Mouse (Mus musculus) heart, embryonic 16.5 days (tissue): ENCODE measurements around the gene Pcyt1a. TPM values are rescaled to one million over a fixed set of nuclear protein-coding genes. Genes with fewer than 3 reads are reported as not detected.
A peak's percentile ranks its signal among the peaks of the same experiment; 100 is the strongest.

ENCODE experiments used
- ATAC-seq: fragments of 200-750 bp; cut with Nextera tagmentation; replicated peaks from 2 replicates; pipeline ENCODE4 v1.8.0; 2017; ENCODE audit warnings: moderate number of reproducible peaks; ENCODE audit not compliant: insufficient read depth, low FRiP score; ENCODE audit errors: extremely low read depth
- H3K27ac ChIP-seq: fragments of 300-500 bp; sonication (generic); 2 replicates; pipeline ENCODE4 v1.5.1; 2014; ENCODE audit warnings: mild to moderate bottlenecking, low read length, control low read depth, moderate library complexity
- H3K27me3 ChIP-seq: fragments of 300-500 bp; sonication (generic); 2 replicates; pipeline ENCODE4 v1.6.1; 2014; ENCODE audit warnings: low read length, mixed read lengths; ENCODE audit not compliant: control insufficient read depth, insufficient read depth
- H3K36me3 ChIP-seq: fragments of 300-500 bp; sonication (generic); 2 replicates; pipeline ENCODE4 v1.6.1; 2014; ENCODE audit not compliant: control insufficient read depth, insufficient read depth
- H3K4me1 ChIP-seq: fragments of 300-500 bp; sonication (generic); 2 replicates; pipeline ENCODE4 v1.6.1; 2014; ENCODE audit warnings: low read length, mixed read lengths; ENCODE audit not compliant: control insufficient read depth, insufficient read depth
- H3K4me2 ChIP-seq: fragments of 300-500 bp; sonication (generic); 2 replicates; pipeline ENCODE4 v1.6.1; 2014; ENCODE audit warnings: low read depth, mild to moderate bottlenecking, control low read depth, low read length
- H3K4me3 ChIP-seq: fragments of 300-500 bp; sonication (generic); 2 replicates; pipeline ENCODE4 v1.5.1; 2014; ENCODE audit warnings: mild to moderate bottlenecking, control low read depth, low read length
- H3K9ac ChIP-seq: fragments of 300-500 bp; sonication (generic); 2 replicates; pipeline ENCODE4 v1.6.1; 2014; ENCODE audit warnings: low read length, control low read depth
- H3K9me3 ChIP-seq: fragments of 300-500 bp; sonication (generic); replicated peaks from 2 replicates; pipeline ENCODE4 v1.6.1; 2016; ENCODE audit warnings: low read length; ENCODE audit not compliant: control insufficient read depth
- WGBS: fragments of 180-500 bp; shearing (Covaris S2); extraction: QIAGEN DNeasy Blood & Tissue Kit; methylation state at CpG from one replicate; pipeline ENCODE4 v1.1.7; 2014; 5-methylcytosine and 5-hydroxymethylcytosine counted together
- polyA plus RNA-seq: library from polyadenylated mRNA; unstranded; fragments of >200 nt; fragmentation: Nextera tagmentation; extraction: Ambion mirVana; gene quantifications from 2 replicates; pipeline ENCODE4 v1.2.1, GENCODE M21; 2015

The Pcyt1a gene
- polyA plus RNA-seq, 1 experiment from 2014 or later = 38.8 TPM

DNA sequence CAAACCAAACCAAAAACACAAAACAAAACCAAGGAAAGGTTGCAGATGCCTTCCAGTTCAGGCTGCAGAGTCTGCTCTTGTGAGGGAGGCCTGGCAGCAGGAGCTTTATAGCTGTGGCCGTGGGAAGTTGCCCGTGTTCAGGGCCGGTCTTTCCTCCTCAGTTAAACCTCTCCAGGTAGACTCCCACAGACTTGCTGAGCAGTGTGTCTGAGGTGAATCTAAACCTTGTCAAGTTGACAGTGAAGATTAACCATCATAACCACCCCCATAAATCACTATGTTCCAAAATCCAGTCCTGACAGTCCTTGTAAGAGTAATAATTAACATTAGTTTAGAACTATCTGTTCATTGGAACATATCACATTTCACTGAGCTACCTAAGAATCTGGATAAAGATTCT is 3.2 kb upstream of the Pcyt1a start:
- H3K27me3 ChIP-seq = no peaks in the 10 kb centered on the region
- WGBS = 80% methylated on average over 3 of the region's 3 CpGs
- H3K9ac ChIP-seq = no peak overlapping the region
- H3K4me3 ChIP-seq = no peak overlapping the region
- H3K4me1 ChIP-seq = peaks cover 14% of the 10 kb centered on the region
- H3K4me2 ChIP-seq = no peak overlapping the region
- no peaks in the 10 kb centered on the region for H3K9me3 ChIP-seq
- H3K27ac ChIP-seq = no peak overlapping the region
- H3K36me3 ChIP-seq = no peaks in the 10 kb centered on the region
- ATAC-seq = no peak

GRCm38 (mm10) chr16:32431047-32431591 is 398 bp downstream of the Pcyt1a start:
- WGBS = under 1% methylated on average over 28 of the region's 28 CpGs
- Histone ChIP-seq H3K4me1 (peaks cover 23% of the 10 kb centered on the region), H3K27me3 (no peaks in the 10 kb centered on the region), H3K27ac (peak overlapping the region; percentile 96), H3K9me3 (no peaks in the 10 kb centered on the region), H3K4me3 (peak overlapping the region; percentile 96), H3K4me2 (peak overlapping the region; percentile 90), H3K36me3 (no peaks in the 10 kb centered on the region), H3K9ac (peak overlapping the region; percentile 95)
- ATAC-seq = peak; percentile 60

GRCm38 (mm10) chr16:32431926-32432325 is 1.2 kb downstream of the Pcyt1a start:
- Histone ChIP-seq H3K9ac (peak overlapping the region; percentile 95; the same call in 1 of the 2 replicates), H3K4me1 (peaks cover 23% of the 10 kb centered on the region), H3K9me3 (no peaks in the 10 kb centered on the region), H3K27me3 (no peaks in the 10 kb centered on the region), H3K36me3 (no peaks in the 10 kb centered on the region), H3K27ac (no peak overlapping the region), H3K4me2 (peak overlapping the region; percentile 90), H3K4me3 (peak overlapping the region; percentile 96)
- WGBS = 93% methylated on average over 1 of the region's 1 CpGs
- ATAC-seq = no peak

DNA sequence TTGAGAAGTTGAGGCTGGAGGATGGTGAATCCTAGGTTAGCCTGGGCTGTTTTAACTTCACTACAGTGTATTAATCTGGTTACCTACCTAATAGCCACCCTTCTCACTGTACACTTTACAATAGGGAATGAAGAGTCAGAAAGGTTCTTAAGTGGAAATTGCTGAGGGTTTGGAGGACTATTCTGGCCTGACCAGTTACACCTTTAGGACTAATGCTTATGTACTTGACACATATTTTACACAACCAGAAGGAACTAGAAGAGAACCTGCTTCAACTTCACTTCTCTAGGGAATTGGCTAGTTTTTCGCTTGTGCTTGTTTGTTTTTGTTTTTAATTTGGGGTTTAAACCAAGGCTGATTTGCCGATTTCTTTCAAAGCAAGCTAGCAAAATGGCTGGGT is 2.4 kb downstream of the Pcyt1a start:
- no peak for ATAC-seq
- 76% methylated on average over 2 of the region's 2 CpGs for WGBS
- Histone ChIP-seq H3K36me3 (no peaks in the 10 kb centered on the region), H3K4me2 (no peak overlapping the region), H3K9ac (no peak overlapping the region), H3K9me3 (no peaks in the 10 kb centered on the region), H3K27ac (no peak overlapping the region), H3K4me1 (peaks cover 26% of the 10 kb centered on the region), H3K4me3 (no peak overlapping the region), H3K27me3 (no peaks in the 10 kb centered on the region)

GRCm38 (mm10) chr16:32434066-32434465 is 3.3 kb downstream of the Pcyt1a start:
- Histone ChIP-seq H3K9me3 (no peaks in the 10 kb centered on the region), H3K4me2 (peak overlapping the region; percentile 56), H3K27me3 (no peaks in the 10 kb centered on the region), H3K27ac (peak overlapping the region; percentile 27; the same call in 1 of the 2 replicates), H3K4me1 (peaks cover 26% of the 10 kb centered on the region), H3K9ac (peak overlapping the region; percentile 28; the same call in 1 of the 2 replicates), H3K4me3 (no peak overlapping the region), H3K36me3 (no peaks in the 10 kb centered on the region)
- 24% methylated on average over 6 of the region's 6 CpGs for WGBS
- peak; percentile 25; the same call in 1 of the 2 replicates for ATAC-seq

DNA sequence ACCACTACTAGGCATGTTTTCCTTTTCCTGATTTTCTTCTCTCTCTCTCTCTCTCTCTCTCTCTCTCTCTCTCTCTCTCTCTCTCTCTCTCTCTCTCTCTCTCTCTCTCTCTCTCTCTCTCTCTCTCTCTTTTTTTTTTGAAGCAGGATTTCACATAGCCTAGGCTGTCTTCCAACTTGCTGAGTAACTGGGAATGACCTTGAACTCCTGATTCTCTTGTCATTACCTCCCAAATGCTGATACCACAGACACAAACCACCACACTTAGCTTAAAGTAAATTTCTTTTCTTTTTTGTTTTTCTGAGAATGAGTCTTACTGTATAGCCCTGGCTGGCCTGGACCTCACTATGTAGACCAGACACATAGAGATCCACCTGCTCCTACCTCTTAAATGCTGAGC is 4.0 kb downstream of the Pcyt1a start:
- Histone ChIP-seq H3K9ac (no peak overlapping the region), H3K4me2 (no peak overlapping the region), H3K4me1 (peaks cover 25% of the 10 kb centered on the region), H3K9me3 (no peaks in the 10 kb centered on the region), H3K27me3 (no peaks in the 10 kb centered on the region), H3K36me3 (no peaks in the 10 kb centered on the region), H3K27ac (no peak overlapping the region), H3K4me3 (no peak overlapping the region)
- ATAC-seq = no peak

DNA sequence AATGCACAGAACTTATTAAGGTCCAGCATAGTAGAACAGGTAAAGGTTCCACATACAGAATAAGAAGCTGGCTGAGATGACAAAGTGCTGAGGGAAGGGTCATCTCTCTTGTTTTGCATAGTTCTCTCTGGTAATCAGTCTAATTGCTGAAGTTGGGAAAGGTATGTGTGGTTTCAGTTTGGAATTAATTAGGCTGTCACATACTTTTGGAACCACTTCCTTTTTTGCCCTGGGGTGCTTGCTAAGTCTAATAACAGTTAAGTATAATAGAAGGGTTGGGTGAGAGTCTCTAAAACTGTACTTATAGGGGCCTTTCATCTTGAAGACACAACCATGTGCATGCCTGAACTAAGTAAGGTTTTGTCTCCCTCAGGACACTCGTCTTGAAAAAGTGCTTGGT is 5.9 kb downstream of the Pcyt1a start:
- H3K4me2 ChIP-seq = no peak overlapping the region

GRCm38 (mm10) chr16:32437266-32437665 is 6.5 kb downstream of the Pcyt1a start:
- no peaks in the 10 kb centered on the region for H3K36me3 ChIP-seq
- peaks cover 13% of the 10 kb centered on the region for H3K4me1 ChIP-seq
- no peak overlapping the region for H3K4me3 ChIP-seq
- no peaks in the 10 kb centered on the region for H3K27me3 ChIP-seq
- no peaks in the 10 kb centered on the region for H3K9me3 ChIP-seq
- no peak overlapping the region for H3K27ac ChIP-seq
- ATAC-seq = no peak
- H3K4me2 ChIP-seq = no peak overlapping the region
- H3K9ac ChIP-seq = no peak overlapping the region
- WGBS = 89% methylated on average over 1 of the region's 1 CpGs

More for the DNA sequence above, 5.9 kb downstream of the Pcyt1a start:
- no peak for ATAC-seq
- Histone ChIP-seq H3K27me3 (no peaks in the 10 kb centered on the region), H3K9me3 (no peaks in the 10 kb centered on the region), H3K36me3 (no peaks in the 10 kb centered on the region), H3K4me1 (peaks cover 19% of the 10 kb centered on the region), H3K9ac (no peak overlapping the region), H3K27ac (no peak overlapping the region), H3K4me3 (no peak overlapping the region)
- WGBS = 32% methylated on average over 1 of the region's 1 CpGs

GRCm38 (mm10) chr16:32441432-32441831 is 10.7 kb downstream of the Pcyt1a start:
- Histone ChIP-seq H3K9ac (no peak overlapping the region), H3K4me2 (no peak overlapping the region), H3K4me3 (no peak overlapping the region), H3K9me3 (no peaks in the 10 kb centered on the region), H3K4me1 (peaks cover 4% of the 10 kb centered on the region), H3K36me3 (no peaks in the 10 kb centered on the region), H3K27ac (no peak overlapping the region), H3K27me3 (no peaks in the 10 kb centered on the region)
- 74% methylated on average over 3 of the region's 3 CpGs for WGBS
- no peak for ATAC-seq
